ENCODE assay signal across 21 mouse cellular contexts in genomic region chr4:141786141-141786540, GRCm38 (mm10). TPM values are rescaled to one million over a fixed set of nuclear protein-coding genes. Genes with fewer than 3 reads are reported as not detected.
DNase-seq lines count a peak whose midpoint lies in the region; ATAC-seq and TF ChIP-seq lines count a peak whose summit lies in the region.
"Had no signal": no experiment of that assay in that cellular context is flagged by ENCODE, and none has a peak within 500 bp of the region (broad histone marks: within the 10 kb centered on the region; RNA-seq: fewer than 3 reads in every experiment).

No protein-coding gene starts in this region.

- peaks cover 18% of the 10 kb centered on the region for H3K4me1 ChIP-seq in liver, embryonic 13.5 days (replicated peaks)
- H3K4me1 ChIP-seq in liver, embryonic 12.5 days: peaks cover 17% of the 10 kb centered on the region
- peaks cover 6% of the 10 kb centered on the region for H3K4me1 ChIP-seq in lung, postnatal 0 days (ENCODE audit: insufficient read depth, low read depth, low read length)
- H3K4me1 ChIP-seq in embryonic fibroblast, embryonic 13.5 days (ENCODE audit: control insufficient read depth, insufficient read depth, low read length): no peaks in the 10 kb centered on the region

- no peak overlapping the region for H3K4me2 ChIP-seq in liver, embryonic 13.5 days
- no peak overlapping the region for H3K4me2 ChIP-seq in liver, embryonic 12.5 days
- H3K4me2 ChIP-seq in lung, postnatal 0 days (replicated peaks; ENCODE audit: low read depth, low read length): no peak overlapping the region
- H3K4me2 ChIP-seq: embryonic facial prominence, embryonic 15.5 days; forebrain, embryonic 15.5 days; heart, embryonic 15.5 days; hindbrain, embryonic 13.5 days had no signal

- H3K4me3 ChIP-seq in liver, embryonic 13.5 days (replicated peaks): no peak overlapping the region
- H3K4me3 ChIP-seq in liver, embryonic 12.5 days: no peak overlapping the region
- H3K4me3 ChIP-seq in lung, postnatal 0 days (ENCODE audit: low read depth, low read length): no peak overlapping the region
- H3K4me3 ChIP-seq in embryonic fibroblast, embryonic 13.5 days (ENCODE audit: insufficient read depth, low read length): no peak overlapping the region
- H3K4me3 ChIP-seq: embryonic facial prominence, embryonic 15.5 days; forebrain, embryonic 15.5 days; heart, embryonic 10.5 days; heart, embryonic 15.5 days; hindbrain, embryonic 13.5 days had no signal

- WGBS in liver, embryonic 13.5 days (ENCODE audit: insufficient replicate concordance): 87% methylated on average over 13 of the region's 13 CpGs
- 81% methylated on average over 13 of the region's 13 CpGs for WGBS in liver, embryonic 12.5 days (ENCODE audit: insufficient replicate concordance)
- WGBS in lung, postnatal 0 days: 67% methylated on average over 13 of the region's 13 CpGs

- no peak for TF ChIP-seq EP300 in lung, postnatal 0 days (IDR thresholded peaks at IDR 0.05)

- H3K36me3 ChIP-seq in liver, embryonic 13.5 days: peaks cover 72% of the 10 kb centered on the region
- H3K36me3 ChIP-seq in liver, embryonic 12.5 days: peaks cover 74% of the 10 kb centered on the region
- H3K36me3 ChIP-seq in lung, postnatal 0 days (ENCODE audit: insufficient read depth, low read length): peaks cover 15% of the 10 kb centered on the region

- no peak for TF ChIP-seq POLR2A in embryonic fibroblast, embryonic 13.5 days (IDR thresholded peaks at IDR 0.05; ENCODE audit: low read depth, low read length)

- H3K27ac ChIP-seq in liver, embryonic 13.5 days: no peak overlapping the region
- no peak overlapping the region for H3K27ac ChIP-seq in liver, embryonic 12.5 days
- 0 out of 2 replicates have a peak overlapping the region, but pooled peaks have one; percentile 6 for H3K27ac ChIP-seq in lung, postnatal 0 days (ENCODE audit: low read length)
- peak overlapping the region; percentile 81; the same call in 1 of the 2 replicates for H3K27ac ChIP-seq in embryonic fibroblast, embryonic 13.5 days (ENCODE audit: insufficient read depth, low read length)
- H3K27ac ChIP-seq: forebrain, embryonic 15.5 days; heart, embryonic 10.5 days; heart, embryonic 15.5 days; hindbrain, embryonic 13.5 days had no signal

- TF ChIP-seq CTCF in lung, postnatal 0 days (IDR thresholded peaks at IDR 0.05): no peak
- no peak for TF ChIP-seq CTCF in embryonic fibroblast, embryonic 13.5 days (IDR thresholded peaks at IDR 0.05; ENCODE audit: borderline replicate concordance, insufficient read depth, low read length)

- 0 out of 2 replicates have a peak overlapping the region, but pooled peaks have one; percentile 6 for H3K9ac ChIP-seq in liver, embryonic 13.5 days
- H3K9ac ChIP-seq in liver, embryonic 12.5 days: no peak overlapping the region
- no peak overlapping the region for H3K9ac ChIP-seq in lung, postnatal 0 days (replicated peaks; ENCODE audit: low read depth)
- H3K9ac ChIP-seq: embryonic facial prominence, embryonic 15.5 days; forebrain, embryonic 15.5 days; heart, embryonic 15.5 days had no signal

- no peaks in the 10 kb centered on the region for H3K9me3 ChIP-seq in liver, embryonic 13.5 days (replicated peaks)
- no peaks in the 10 kb centered on the region for H3K9me3 ChIP-seq in liver, embryonic 12.5 days (replicated peaks)
- no peaks in the 10 kb centered on the region for H3K9me3 ChIP-seq in lung, postnatal 0 days (ENCODE audit: low read length)
- H3K9me3 ChIP-seq: embryonic facial prominence, embryonic 15.5 days; forebrain, embryonic 15.5 days; G1E; heart, embryonic 10.5 days; heart, embryonic 15.5 days; hindbrain, embryonic 13.5 days had no signal

- no peaks in the 10 kb centered on the region for H3K27me3 ChIP-seq in liver, embryonic 13.5 days
- H3K27me3 ChIP-seq in liver, embryonic 12.5 days (replicated peaks): no peaks in the 10 kb centered on the region
- no peaks in the 10 kb centered on the region for H3K27me3 ChIP-seq in lung, postnatal 0 days (replicated peaks; ENCODE audit: insufficient read depth, low read length)
- H3K27me3 ChIP-seq: embryonic facial prominence, embryonic 15.5 days; forebrain, embryonic 15.5 days; heart, embryonic 15.5 days; hindbrain, embryonic 13.5 days had no signal

- DNase-seq in liver, embryonic 13.5 days: no peak
- peak; percentile 40 for DNase-seq in lung, postnatal 0 days (ENCODE audit: low spot score)
- no peak for DNase-seq in lung, postnatal 25 days (ENCODE audit: low spot score)
- no peak for DNase-seq in layer of hippocampus, adult 11-12 months (ENCODE audit: low spot score)
- DNase-seq: adrenal gland, adult 8-10 months; adrenal gland, postnatal 36 days; cerebellum, adult 2 months; cerebellum, postnatal 10 days; gastrocnemius, postnatal 36 days; heart, adult 18-20 months; heart, postnatal 14 days had no signal

- ATAC-seq in liver, embryonic 13.5 days (ENCODE audit: low read depth): no peak
- no peak for ATAC-seq in liver, embryonic 12.5 days
- ATAC-seq in lung, postnatal 0 days: no peak
- ATAC-seq: forebrain, embryonic 15.5 days had no signal

RNA-seq across cellular contexts. Expression of gene Dnajc16, which starts 4.6 kb away (rescaled TPM):
- polyA plus RNA-seq in liver, embryonic 13.5 days (2015; fragmentation: Nextera tagmentation; extraction: Ambion mirVana): 2.1 and 2.2 TPM in 2 replicates
- polyA plus RNA-seq in liver, embryonic 12.5 days (2016; fragmentation: Nextera tagmentation; extraction: Ambion mirVana): 3.1 and 3.2 TPM in 2 replicates
- 3.3 and 3.7 TPM in 2 replicates for polyA plus RNA-seq in lung, postnatal 0 days (2015; fragmentation: Nextera tagmentation; extraction: Ambion mirVana)
- polyA plus RNA-seq in embryonic fibroblast, embryonic 13.5 days (2011; ENCODE audit: insufficient read length, low read depth, missing spikeins): 10.0 and 11.3 TPM in 2 replicates

RNA-seq across cellular contexts. Expression of gene Casp9, which starts 7.3 kb away (rescaled TPM):
- 9.1 and 11.0 TPM in 2 replicates for polyA plus RNA-seq in liver, embryonic 13.5 days (2015; fragmentation: Nextera tagmentation; extraction: Ambion mirVana)
- polyA plus RNA-seq in liver, embryonic 12.5 days (2016; fragmentation: Nextera tagmentation; extraction: Ambion mirVana): 13.5 and 14.5 TPM in 2 replicates
- 19.2 and 20.2 TPM in 2 replicates for polyA plus RNA-seq in lung, postnatal 0 days (2015; fragmentation: Nextera tagmentation; extraction: Ambion mirVana)
- 10.0 and 13.2 TPM in 2 replicates for polyA plus RNA-seq in embryonic fibroblast, embryonic 13.5 days (2011; ENCODE audit: insufficient read length, low read depth, missing spikeins)

RNA-seq across cellular contexts. Expression of gene Agmat, which starts 39.7 kb away (rescaled TPM):
- 18.4 and 18.5 TPM in 2 replicates for polyA plus RNA-seq in liver, embryonic 13.5 days (2015; fragmentation: Nextera tagmentation; extraction: Ambion mirVana)
- polyA plus RNA-seq in liver, embryonic 12.5 days (2016; fragmentation: Nextera tagmentation; extraction: Ambion mirVana): 16.0 and 16.3 TPM in 2 replicates
- 0.25 and 0.27 TPM in 2 replicates for polyA plus RNA-seq in lung, postnatal 0 days (2015; fragmentation: Nextera tagmentation; extraction: Ambion mirVana)
- polyA plus RNA-seq in embryonic fibroblast, embryonic 13.5 days (2011; ENCODE audit: insufficient read length, low read depth, missing spikeins): not detected in 2 replicates
- polyA plus RNA-seq: embryonic facial prominence, embryonic 11.5 days; forebrain, embryonic 11.5 days; forebrain, embryonic 15.5 days; G1E; hindbrain, embryonic 13.5 days had no signal

RNA-seq across cellular contexts. Expression of gene Cela2a, which starts 39.8 kb away (rescaled TPM):
- 0.18 and 0.36 TPM in 2 replicates for polyA plus RNA-seq in liver, embryonic 13.5 days (2015; fragmentation: Nextera tagmentation; extraction: Ambion mirVana)
- polyA plus RNA-seq in liver, embryonic 12.5 days (2016; fragmentation: Nextera tagmentation; extraction: Ambion mirVana): not detected in 2 replicates
- polyA plus RNA-seq in lung, postnatal 0 days (2015; fragmentation: Nextera tagmentation; extraction: Ambion mirVana): not detected in 2 replicates
- not detected in 2 replicates for polyA plus RNA-seq in embryonic fibroblast, embryonic 13.5 days (2011; ENCODE audit: insufficient read length, low read depth, missing spikeins)
- polyA plus RNA-seq: embryonic facial prominence, embryonic 11.5 days; embryonic facial prominence, embryonic 15.5 days; forebrain, embryonic 11.5 days; forebrain, embryonic 15.5 days; G1E; heart, embryonic 10.5 days; hindbrain, embryonic 13.5 days had no signal

Comparison
In these comparisons a context has a peak if more than half of its experiments do, and no peak if none do; other contexts are left out.
1. H3K27ac ChIP-seq: peak in lung, postnatal 0 days (single experiment) and embryonic fibroblast, embryonic 13.5 days (single experiment); none in liver, embryonic 13.5 days (single experiment) and liver, embryonic 12.5 days (single experiment).
2. RNA of gene Agmat, which starts 39.7 kb away (polyA plus RNA-seq): 18.4 to 18.5 TPM in liver, embryonic 13.5 days and 16.0 to 16.3 TPM in liver, embryonic 12.5 days; 0.25 to 0.27 TPM in lung, postnatal 0 days and not detected in embryonic fibroblast, embryonic 13.5 days; every median in the first group is over 10 times any median in the second.